Mouse (Mus musculus): Measurements from ENCODE around the gene Sh3d19. TPM values are rescaled to one million over a fixed set of nuclear protein-coding genes. Genes with fewer than 3 reads are reported as not detected.

The Sh3d19 gene
- polyA plus RNA-seq, 1 experiment from 2014 or later, result 8.7 TPM

- no peaks in the 10 kb centered on the region for H3K36me3 ChIP-seq (ENCODE audit: control insufficient read depth, insufficient read depth)
- no peaks in the 10 kb centered on the region for H3K9me3 ChIP-seq (ENCODE audit: control insufficient read depth, low read length)
- no peak overlapping the region for H3K4me2 ChIP-seq (ENCODE audit: low read length)
- H3K4me3 ChIP-seq (replicated peaks; ENCODE audit: low read length), result no peak overlapping the region
- 89% methylated on average over 11 of the region's 11 CpGs for WGBS
- H3K4me1 ChIP-seq (replicated peaks; ENCODE audit: control insufficient read depth, insufficient read depth, low read length), result no peaks in the 10 kb centered on the region
- no peak overlapping the region for H3K9ac ChIP-seq (replicated peaks; ENCODE audit: low read depth, low read length)
- no peak overlapping the region for H3K27ac ChIP-seq (ENCODE audit: low read length)
- H3K27me3 ChIP-seq (replicated peaks; ENCODE audit: control insufficient read depth, insufficient read depth, low read length), result no peaks in the 10 kb centered on the region
- no peak for ATAC-seq
These were observed 98.8 kb downstream of the Sh3d19 start for GRCm38 (mm10) chr3:86069646-86070250.

- Histone ChIP-seq H3K4me2 (ENCODE audit: low read length) (no peak overlapping the region), H3K27ac (ENCODE audit: low read length) (no peak overlapping the region)
- no peak for ATAC-seq
These were observed 99.9 kb downstream of the Sh3d19 start for GRCm38 (mm10) chr3:86070799-86071198.

GRCm38 (mm10) chr3:86072066-86072465 is 101.2 kb downstream of the Sh3d19 start:
- 73% methylated on average over 3 of the region's 3 CpGs for WGBS
- Histone ChIP-seq H3K4me3 (replicated peaks; ENCODE audit: low read length) (no peak overlapping the region), H3K27ac (ENCODE audit: low read length) (no peak overlapping the region), H3K9me3 (ENCODE audit: control insufficient read depth, low read length) (no peaks in the 10 kb centered on the region), H3K4me2 (ENCODE audit: low read length) (no peak overlapping the region), H3K27me3 (replicated peaks; ENCODE audit: control insufficient read depth, insufficient read depth, low read length) (no peaks in the 10 kb centered on the region), H3K4me1 (replicated peaks; ENCODE audit: control insufficient read depth, insufficient read depth, low read length) (no peaks in the 10 kb centered on the region), H3K9ac (replicated peaks; ENCODE audit: low read depth, low read length) (no peak overlapping the region), H3K36me3 (ENCODE audit: control insufficient read depth, insufficient read depth) (no peaks in the 10 kb centered on the region)
- ATAC-seq, result no peak

More at GRCm38 (mm10) chr3:86070799-86071198, 99.9 kb downstream of the Sh3d19 start:
- H3K4me3 ChIP-seq (replicated peaks; ENCODE audit: low read length), result no peak overlapping the region
- 79% methylated on average over 7 of the region's 7 CpGs for WGBS
- no peaks in the 10 kb centered on the region for H3K27me3 ChIP-seq (replicated peaks; ENCODE audit: control insufficient read depth, insufficient read depth, low read length)
- H3K36me3 ChIP-seq (ENCODE audit: control insufficient read depth, insufficient read depth), result no peaks in the 10 kb centered on the region
- no peak overlapping the region for H3K9ac ChIP-seq (replicated peaks; ENCODE audit: low read depth, low read length)
- H3K9me3 ChIP-seq (ENCODE audit: control insufficient read depth, low read length), result no peaks in the 10 kb centered on the region
- no peaks in the 10 kb centered on the region for H3K4me1 ChIP-seq (replicated peaks; ENCODE audit: control insufficient read depth, insufficient read depth, low read length)

GRCm38 (mm10) chr3:86072889-86073288 is 102.0 kb downstream of the Sh3d19 start:
- H3K9ac ChIP-seq (replicated peaks; ENCODE audit: low read depth, low read length), result no peak overlapping the region
- WGBS, result 77% methylated on average over 5 of the region's 5 CpGs

GRCm38 (mm10) chr3:86075593-86075992 is 104.7 kb downstream of the Sh3d19 start:
- no peak overlapping the region for H3K4me3 ChIP-seq (replicated peaks; ENCODE audit: low read length)
- ATAC-seq, result no peak
- H3K4me2 ChIP-seq (ENCODE audit: low read length), result no peak overlapping the region
- H3K9me3 ChIP-seq (ENCODE audit: control insufficient read depth, low read length), result no peaks in the 10 kb centered on the region
- no peak overlapping the region for H3K9ac ChIP-seq (replicated peaks; ENCODE audit: low read depth, low read length)
- no peak overlapping the region for H3K27ac ChIP-seq (ENCODE audit: low read length)
- no peaks in the 10 kb centered on the region for H3K27me3 ChIP-seq (replicated peaks; ENCODE audit: control insufficient read depth, insufficient read depth, low read length)
- H3K36me3 ChIP-seq (ENCODE audit: control insufficient read depth, insufficient read depth), result no peaks in the 10 kb centered on the region
- WGBS, result 94% methylated on average over 5 of the region's 5 CpGs
- H3K4me1 ChIP-seq (replicated peaks; ENCODE audit: control insufficient read depth, insufficient read depth, low read length), result no peaks in the 10 kb centered on the region

More at GRCm38 (mm10) chr3:86072889-86073288, 102.0 kb downstream of the Sh3d19 start:
- Histone ChIP-seq H3K4me2 (ENCODE audit: low read length) (no peak overlapping the region), H3K27me3 (replicated peaks; ENCODE audit: control insufficient read depth, insufficient read depth, low read length) (no peaks in the 10 kb centered on the region), H3K4me1 (replicated peaks; ENCODE audit: control insufficient read depth, insufficient read depth, low read length) (no peaks in the 10 kb centered on the region), H3K36me3 (ENCODE audit: control insufficient read depth, insufficient read depth) (no peaks in the 10 kb centered on the region), H3K9me3 (ENCODE audit: control insufficient read depth, low read length) (no peaks in the 10 kb centered on the region), H3K27ac (ENCODE audit: low read length) (no peak overlapping the region), H3K4me3 (replicated peaks; ENCODE audit: low read length) (no peak overlapping the region)
- ATAC-seq, result no peak

GRCm38 (mm10) chr3:86076511-86077283 is 105.8 kb downstream of the Sh3d19 start:
- H3K4me3 ChIP-seq (replicated peaks; ENCODE audit: low read length), result no peak overlapping the region
- H3K4me2 ChIP-seq (ENCODE audit: low read length), result no peak overlapping the region
- H3K36me3 ChIP-seq (ENCODE audit: control insufficient read depth, insufficient read depth), result no peaks in the 10 kb centered on the region
- 87% methylated on average over 14 of the region's 14 CpGs for WGBS
- H3K27me3 ChIP-seq (replicated peaks; ENCODE audit: control insufficient read depth, insufficient read depth, low read length), result no peaks in the 10 kb centered on the region
- ATAC-seq, result no peak
- H3K9ac ChIP-seq (replicated peaks; ENCODE audit: low read depth, low read length), result no peak overlapping the region
- H3K27ac ChIP-seq (ENCODE audit: low read length), result no peak overlapping the region
- H3K9me3 ChIP-seq (ENCODE audit: control insufficient read depth, low read length), result no peaks in the 10 kb centered on the region
- H3K4me1 ChIP-seq (replicated peaks; ENCODE audit: control insufficient read depth, insufficient read depth, low read length), result no peaks in the 10 kb centered on the region

GRCm38 (mm10) chr3:86083051-86083450 is 112.1 kb downstream of the Sh3d19 start:
- Histone ChIP-seq H3K4me3 (replicated peaks; ENCODE audit: low read length) (no peak overlapping the region), H3K27ac (ENCODE audit: low read length) (no peak overlapping the region), H3K27me3 (replicated peaks; ENCODE audit: control insufficient read depth, insufficient read depth, low read length) (no peaks in the 10 kb centered on the region), H3K9me3 (ENCODE audit: control insufficient read depth, low read length) (no peaks in the 10 kb centered on the region), H3K4me2 (ENCODE audit: low read length) (no peak overlapping the region), H3K36me3 (ENCODE audit: control insufficient read depth, insufficient read depth) (no peaks in the 10 kb centered on the region), H3K9ac (replicated peaks; ENCODE audit: low read depth, low read length) (no peak overlapping the region), H3K4me1 (replicated peaks; ENCODE audit: control insufficient read depth, insufficient read depth, low read length) (no peaks in the 10 kb centered on the region)
- ATAC-seq, result no peak
- WGBS, result 97% methylated on average over 8 of the region's 8 CpGs

GRCm38 (mm10) chr3:86085001-86085400 is 114.1 kb downstream of the Sh3d19 start:
- no peaks in the 10 kb centered on the region for H3K9me3 ChIP-seq (ENCODE audit: control insufficient read depth, low read length)
- WGBS, result 94% methylated on average over 19 of the region's 19 CpGs
- no peak overlapping the region for H3K4me2 ChIP-seq (ENCODE audit: low read length)
- no peak overlapping the region for H3K4me3 ChIP-seq (replicated peaks; ENCODE audit: low read length)
- H3K27ac ChIP-seq (ENCODE audit: low read length), result no peak overlapping the region
- H3K9ac ChIP-seq (replicated peaks; ENCODE audit: low read depth, low read length), result no peak overlapping the region
- no peaks in the 10 kb centered on the region for H3K27me3 ChIP-seq (replicated peaks; ENCODE audit: control insufficient read depth, insufficient read depth, low read length)
- ATAC-seq, result no peak
- no peaks in the 10 kb centered on the region for H3K36me3 ChIP-seq (ENCODE audit: control insufficient read depth, insufficient read depth)
- no peaks in the 10 kb centered on the region for H3K4me1 ChIP-seq (replicated peaks; ENCODE audit: control insufficient read depth, insufficient read depth, low read length)

GRCm38 (mm10) chr3:86087872-86088271 is 117.0 kb downstream of the Sh3d19 start:
- ATAC-seq, result no peak
- no peak overlapping the region for H3K27ac ChIP-seq (ENCODE audit: low read length)
- WGBS, result 68% methylated on average over 3 of the region's 3 CpGs

More at GRCm38 (mm10) chr3:86087872-86088271, 117.0 kb downstream of the Sh3d19 start:
- H3K27me3 ChIP-seq (replicated peaks; ENCODE audit: control insufficient read depth, insufficient read depth, low read length), result no peaks in the 10 kb centered on the region
- H3K4me3 ChIP-seq (replicated peaks; ENCODE audit: low read length), result no peak overlapping the region
- H3K9me3 ChIP-seq (ENCODE audit: control insufficient read depth, low read length), result no peaks in the 10 kb centered on the region
- no peak overlapping the region for H3K9ac ChIP-seq (replicated peaks; ENCODE audit: low read depth, low read length)
- no peak overlapping the region for H3K4me2 ChIP-seq (ENCODE audit: low read length)
- no peaks in the 10 kb centered on the region for H3K36me3 ChIP-seq (ENCODE audit: control insufficient read depth, insufficient read depth)
- H3K4me1 ChIP-seq (replicated peaks; ENCODE audit: control insufficient read depth, insufficient read depth, low read length), result no peaks in the 10 kb centered on the region; the same call in 1 of the 2 replicates
